Mouse (Mus musculus) frontal cortex, adult 2 months (tissue): Measurements from ENCODE around the gene Smpd2. TPM values are rescaled to one million over a fixed set of nuclear protein-coding genes. Genes with fewer than 3 reads are reported as not detected.

Source experiments
- DNase-seq, 2 experiments: peaks; one replicate each; pipeline ENCODE4 v3.0.0; 2022; ENCODE audit warnings: low spot score in 1 of 2; ENCODE audit errors: extremely low spot score in 1 of 2
- polyA plus RNA-seq: library from polyadenylated mRNA; depleted of rRNA; stranded (reverse); fragments of >200 nt; gene quantifications from 2 replicates; pipeline ENCODE4 v1.2.3, GENCODE M21; 2012

Smpd2 gene
- polyA plus RNA-seq, 1 experiment = 41.0 TPM

DNA sequence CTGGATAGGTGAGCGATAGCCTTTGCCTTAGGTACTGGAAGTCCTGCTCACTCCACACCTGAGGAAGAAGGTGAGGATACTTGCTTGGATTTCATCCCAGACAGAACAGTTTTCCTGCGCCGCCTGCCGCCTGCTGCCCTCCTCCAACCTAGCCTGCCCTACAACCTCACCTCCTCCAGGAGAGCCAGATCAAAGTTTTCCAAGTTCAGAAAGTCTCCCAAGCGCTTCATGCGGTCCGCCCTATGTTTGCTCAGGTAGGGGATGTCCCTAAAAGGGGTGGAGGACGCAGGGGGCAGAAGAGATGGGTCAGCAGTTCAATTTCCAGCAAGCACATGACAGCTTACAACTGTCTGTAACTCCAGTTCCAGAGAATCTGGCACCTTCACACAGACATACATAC, 875 bp downstream of the Smpd2 start:
- no peak for DNase-seq

DNA sequence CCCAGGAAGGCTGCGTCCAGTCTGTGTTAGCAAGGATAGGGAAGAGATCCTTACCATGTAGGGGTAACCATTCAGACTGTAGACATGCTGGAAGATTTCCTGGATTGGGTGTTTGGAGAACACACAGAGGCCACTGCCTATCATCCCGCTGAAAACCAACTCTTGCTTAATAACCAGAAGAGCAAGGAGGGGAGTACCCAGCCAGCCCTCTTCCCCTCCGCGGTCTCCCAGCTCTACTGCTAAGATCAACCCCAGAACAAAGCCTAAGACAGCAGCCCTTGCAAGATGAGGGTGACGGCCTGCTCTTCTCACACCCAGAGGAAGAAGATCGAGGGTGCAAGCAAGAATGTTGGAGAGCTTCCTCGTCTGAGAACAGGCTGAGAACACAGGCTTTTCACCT, 1.3 kb downstream of the Smpd2 start:
- no peak for DNase-seq

DNA sequence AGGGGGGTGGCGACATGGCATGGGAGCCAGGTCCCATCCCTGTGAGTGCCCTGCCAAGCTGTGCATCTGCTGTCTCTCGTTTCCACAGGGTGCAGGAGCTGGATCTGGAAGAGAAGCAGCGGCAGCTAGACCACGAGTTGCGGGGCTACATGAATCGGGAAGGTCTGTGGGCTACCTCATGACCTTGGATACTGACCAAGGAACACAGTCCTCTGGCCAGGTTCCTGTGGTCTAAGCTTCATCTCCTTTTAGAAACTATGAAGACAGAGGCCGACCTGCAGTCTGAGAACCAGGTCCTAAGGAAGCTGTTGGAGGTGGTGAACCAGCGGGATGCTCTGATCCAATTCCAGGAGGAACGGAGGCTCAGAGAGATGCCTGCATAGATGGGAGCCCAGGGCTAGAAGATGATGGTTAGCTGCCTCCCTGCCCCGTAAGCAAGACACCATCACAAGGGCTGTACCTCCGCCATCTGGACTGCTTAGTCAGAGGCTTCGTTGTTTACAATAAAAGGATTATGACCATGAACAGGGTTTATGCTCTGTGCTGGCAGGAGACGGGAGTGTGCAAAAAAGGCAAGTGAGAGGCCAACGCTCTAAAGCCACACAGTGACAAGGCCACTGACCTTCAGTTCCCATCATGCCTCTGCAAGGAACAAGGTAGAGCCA, 3.5 kb downstream of the Smpd2 start:
- no peak for DNase-seq

DNA sequence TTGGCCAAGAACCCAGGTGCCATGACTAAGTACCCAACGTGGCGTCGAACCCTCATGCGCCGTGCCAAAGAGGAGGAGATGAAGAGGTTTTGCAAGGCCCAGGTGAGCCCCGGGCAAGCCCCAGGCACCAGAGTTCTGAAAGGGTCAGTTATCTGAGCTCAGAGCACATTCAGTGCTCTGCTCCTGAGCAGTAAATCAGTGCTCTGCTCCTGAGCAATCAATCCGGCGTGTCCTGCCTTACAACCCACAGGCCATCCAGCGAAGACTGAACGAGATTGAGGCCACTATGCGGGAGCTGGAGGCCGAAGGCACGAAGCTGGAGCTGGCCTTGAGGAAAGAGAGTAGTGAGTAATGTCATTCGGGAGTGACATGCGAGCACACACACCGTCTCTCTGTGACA, 4.4 kb downstream of the Smpd2 start:
- DNase-seq = no peak

DNA sequence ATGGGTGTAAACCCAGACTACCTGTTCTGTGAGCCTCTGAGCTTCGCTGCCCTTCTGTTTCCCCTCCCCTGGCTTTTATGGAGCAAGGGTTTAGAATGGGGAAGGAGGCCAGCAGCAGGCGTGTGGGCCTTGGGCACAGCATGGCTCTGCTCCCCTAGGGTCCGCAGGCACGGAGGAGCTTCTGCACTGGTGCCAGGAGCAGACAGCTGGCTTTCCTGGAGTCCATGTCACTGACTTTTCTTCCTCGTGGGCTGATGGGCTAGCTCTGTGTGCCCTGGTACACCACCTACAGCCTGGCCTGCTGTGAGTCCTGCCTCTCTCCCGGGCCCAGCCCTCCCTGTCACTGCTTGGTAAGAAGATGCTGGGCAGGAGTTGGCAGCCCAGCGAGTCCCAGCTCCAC, 7.7 kb downstream of the Smpd2 start:
- no peak for DNase-seq

DNA sequence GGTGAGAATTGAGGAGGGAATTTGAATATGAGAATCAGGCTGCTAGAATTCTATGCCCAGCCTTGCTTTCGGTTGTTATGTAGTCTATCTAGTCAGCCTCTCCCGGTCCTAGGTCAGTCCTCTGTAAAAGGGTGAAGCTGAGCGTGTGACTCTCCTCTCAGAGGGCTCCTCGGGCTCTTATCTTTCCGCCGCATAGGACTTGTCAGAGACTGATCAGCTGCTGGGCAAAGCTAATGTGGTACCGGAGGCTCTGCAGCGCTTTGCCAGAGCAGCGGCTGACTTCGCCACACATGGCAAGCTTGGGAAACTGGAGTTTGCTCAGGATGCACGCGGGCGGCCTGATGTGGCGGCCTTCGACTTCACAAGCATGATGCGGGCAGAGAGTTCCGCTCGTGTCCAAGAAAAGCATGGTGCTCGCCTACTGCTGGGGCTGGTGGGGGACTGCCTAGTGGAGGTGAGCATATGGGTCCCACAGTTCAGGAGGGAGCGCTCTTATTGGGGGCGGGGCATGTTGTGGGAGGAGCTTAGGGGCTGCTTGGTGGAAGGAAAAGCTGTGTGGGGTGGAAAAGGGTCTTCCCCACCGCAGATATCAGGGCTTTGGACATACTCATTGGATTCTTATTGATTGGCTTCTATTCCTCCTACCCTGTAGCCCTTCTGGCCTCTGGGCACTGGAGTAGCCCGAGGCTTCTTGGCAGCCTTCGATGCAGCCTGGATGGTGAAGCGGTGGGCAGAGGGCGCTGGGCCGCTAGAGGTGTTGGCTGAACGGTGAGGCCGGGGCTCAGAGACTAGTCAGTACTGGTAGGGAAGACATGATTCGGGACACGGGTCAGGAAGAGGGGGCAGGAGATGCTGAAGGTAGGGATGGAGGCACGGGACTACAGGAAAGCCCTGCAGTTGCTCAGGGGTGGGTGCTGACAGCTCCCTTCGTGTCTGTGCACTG, 9.0 kb downstream of the Smpd2 start:
- no peak for DNase-seq

DNA sequence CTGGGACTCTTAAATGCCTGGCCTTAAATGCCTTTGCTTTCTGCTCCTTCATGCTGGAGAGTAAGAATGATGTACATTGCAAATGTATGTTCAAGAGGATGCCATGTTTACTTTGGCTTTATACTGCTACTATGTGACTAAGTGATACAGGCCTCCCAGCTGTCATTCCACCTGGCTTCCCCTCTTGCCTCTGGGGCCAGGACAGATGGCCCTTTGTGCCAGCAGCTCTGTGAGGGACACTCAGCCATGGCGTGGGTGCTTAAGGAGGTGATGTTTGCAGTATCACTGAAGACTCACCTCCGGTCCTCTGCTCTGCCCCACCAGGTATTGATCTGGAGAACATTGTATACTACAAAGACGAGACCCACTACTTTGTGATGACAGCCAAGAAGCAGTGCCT, 10.2 kb downstream of the Smpd2 start:
- no peak for DNase-seq

DNA sequence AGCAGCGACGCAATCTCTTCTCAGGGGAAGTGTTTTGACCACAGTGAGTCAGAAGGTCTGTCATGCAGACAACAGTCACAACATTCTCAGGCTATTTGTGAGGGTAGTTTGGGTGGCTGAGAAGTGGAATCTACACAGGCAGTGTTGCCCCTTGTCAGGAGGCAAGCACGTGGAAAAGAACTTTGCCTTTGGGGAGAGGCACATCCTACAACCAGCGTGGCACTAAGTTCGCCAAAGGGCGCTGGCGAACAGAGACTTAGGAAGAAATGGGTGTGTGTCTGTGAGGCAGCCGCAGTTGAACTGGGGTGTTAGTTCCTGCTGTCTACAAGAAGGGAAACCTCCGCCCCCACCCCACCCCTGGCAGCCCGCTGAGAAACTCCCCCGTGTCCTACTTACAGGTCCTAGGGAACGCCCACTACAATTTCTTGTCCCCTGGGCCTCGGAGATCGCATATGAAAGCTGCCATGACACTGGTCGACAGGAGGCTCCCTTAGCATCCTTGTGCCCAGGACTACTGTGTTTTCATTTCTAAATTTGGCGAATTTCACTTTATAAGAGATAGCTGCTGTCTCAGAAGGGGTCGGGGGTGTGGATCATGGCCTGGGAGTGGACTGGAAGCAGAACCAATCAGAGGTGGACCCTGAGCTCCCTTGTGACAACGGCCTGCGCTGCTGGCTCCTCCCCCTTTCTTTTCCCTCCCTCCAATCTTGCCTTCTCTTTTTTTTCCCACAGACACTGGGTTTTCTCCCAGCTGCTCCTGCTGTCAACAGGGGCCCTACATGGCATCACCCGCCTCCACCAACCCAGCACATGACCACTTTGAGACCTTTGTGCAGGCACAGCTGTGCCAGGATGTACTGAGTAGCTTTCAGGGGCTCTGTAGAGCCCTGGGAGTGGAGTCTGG, 12.6 kb downstream of the Smpd2 start:
- DNase-seq = peak; percentile 44 to 65

DNA sequence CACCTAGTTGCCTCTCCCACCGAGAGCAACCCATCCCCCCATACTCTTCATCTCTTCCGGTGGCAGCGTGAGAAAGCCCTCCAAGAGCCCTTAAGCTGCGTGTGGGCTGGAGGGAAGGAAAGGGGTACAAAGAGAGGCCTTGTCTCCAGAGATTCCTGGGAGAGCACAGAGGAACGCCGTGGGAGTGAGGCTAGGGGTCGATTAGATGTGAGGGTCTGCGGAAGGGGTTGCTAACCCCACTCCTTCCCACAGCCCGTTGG, 13.2 kb downstream of the Smpd2 start:
- no peak for DNase-seq

DNA sequence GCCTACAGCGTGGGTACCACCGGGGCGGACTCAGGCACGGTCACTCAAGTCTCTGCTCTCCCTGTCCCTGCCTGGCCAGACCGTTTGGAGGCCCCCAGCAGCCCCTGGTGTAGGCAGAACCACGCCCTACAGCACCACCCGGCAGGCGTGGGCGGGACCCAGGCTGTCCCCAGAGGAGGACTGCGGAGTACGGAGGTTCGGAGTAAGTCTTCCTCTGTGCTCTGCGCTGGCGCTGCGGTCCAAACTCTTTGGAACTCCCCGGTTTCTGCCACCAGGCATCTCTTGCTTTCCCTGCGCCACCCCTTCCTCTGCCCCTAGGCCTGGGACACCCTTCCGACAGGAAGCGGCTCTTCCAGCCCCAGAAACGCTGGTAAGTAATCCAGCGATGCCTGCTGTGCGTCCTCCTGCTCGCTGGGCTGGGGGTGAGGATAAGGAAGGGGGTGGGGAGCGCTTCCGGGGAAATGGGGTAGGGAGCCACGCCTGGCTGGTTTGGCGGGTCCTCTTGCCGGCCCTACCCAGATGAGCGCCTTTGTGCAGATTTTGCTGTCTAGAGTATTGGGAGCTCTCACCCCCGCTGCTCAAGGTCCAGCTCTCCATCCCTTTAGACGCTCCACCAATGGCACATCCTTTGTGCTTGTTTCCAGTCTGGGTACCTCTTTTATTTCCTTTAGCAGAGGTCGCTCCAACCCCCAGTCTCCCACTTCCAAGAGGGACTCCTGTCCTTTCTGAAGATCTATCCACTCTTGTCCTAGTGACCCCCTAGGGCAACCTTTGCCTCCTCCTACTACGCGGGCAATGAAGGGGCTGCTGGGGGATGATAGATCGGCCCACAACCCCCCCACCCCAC, 13.8 kb downstream of the Smpd2 start, which contains the start of gene Mical1:
Gene Mical1, plus strand, starts transcription at position 144 of the 847 bp plus-strand sequence.
- DNase-seq = peak; percentile 28 to 44

DNA sequence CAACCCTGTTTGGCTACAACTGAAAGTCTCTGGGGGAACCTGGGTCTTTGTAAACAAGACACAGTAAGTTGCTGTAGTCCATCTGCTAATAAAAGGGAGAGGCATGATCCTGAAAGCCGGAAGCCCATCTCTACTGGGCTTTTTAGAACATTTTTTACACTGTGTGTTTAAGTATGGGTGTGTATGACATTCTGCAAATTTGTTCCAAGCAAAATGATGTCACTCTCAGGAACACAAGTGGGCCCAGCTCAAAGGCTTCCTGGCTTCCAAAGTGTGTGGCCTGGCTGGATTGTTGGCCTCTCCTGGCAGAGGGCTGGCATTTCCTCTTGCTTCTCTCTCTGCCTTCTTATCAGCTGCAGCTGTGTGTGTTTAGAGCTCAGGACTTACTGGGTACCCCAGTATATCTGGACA, 15.2 kb downstream of the Smpd2 start:
- no peak for DNase-seq

DNA sequence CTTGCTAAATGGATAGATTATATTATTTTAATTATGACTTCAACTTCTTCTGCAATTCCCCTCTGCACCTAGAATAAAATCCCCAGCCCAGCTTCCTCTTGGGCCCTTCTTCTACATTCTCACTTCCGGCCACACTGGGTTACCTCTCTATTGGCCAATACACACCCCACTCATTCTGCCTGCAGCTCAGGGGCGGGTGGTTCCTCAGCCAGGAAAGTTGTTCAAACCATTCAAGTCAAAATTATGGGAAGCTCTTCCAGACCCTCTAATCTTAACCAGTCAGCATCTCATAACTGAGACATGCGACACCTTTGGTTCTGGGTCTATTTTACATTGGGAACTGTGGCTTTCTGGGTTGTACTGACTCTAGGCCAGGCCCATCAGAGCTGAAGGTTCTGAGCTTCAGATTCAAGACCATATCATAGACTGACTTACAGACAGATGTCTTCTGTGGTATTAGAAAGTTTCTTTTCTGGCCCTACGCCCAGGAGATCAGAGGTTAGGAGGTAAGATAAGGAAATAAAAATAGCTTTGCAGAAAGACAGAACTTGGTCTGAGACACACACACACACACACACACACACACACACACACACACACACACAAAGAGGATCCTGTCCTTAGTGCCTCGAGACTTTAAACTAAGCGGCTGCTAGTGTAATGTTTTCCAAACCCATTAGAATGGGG, 16.2 kb downstream of the Smpd2 start:
- DNase-seq = no peak

DNA sequence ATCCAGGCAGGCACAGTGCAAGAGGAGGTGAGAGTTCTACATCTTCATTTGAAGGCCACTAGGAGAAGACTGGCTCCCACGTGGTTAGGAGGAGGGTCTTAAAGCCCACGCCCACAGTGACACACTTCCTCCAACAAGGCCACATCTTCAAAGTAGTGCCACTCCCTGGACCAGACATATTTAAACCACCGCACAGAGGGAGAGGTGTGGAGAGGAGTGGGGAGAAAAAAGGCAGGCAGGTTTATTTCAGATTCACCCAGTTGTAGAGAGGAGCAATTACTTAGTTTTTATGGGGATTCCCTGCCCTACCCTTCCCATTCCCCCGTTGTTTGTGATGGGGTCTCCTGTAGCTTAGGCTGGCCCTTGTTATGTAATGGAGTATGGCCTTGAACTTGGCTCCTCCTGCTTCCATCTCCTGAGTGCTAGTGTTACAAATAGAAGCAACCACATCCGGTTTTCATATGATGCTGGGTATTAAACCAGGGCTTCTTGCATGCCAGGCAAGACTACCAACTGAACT, 17.1 kb downstream of the Smpd2 start:
- DNase-seq = no peak

DNA sequence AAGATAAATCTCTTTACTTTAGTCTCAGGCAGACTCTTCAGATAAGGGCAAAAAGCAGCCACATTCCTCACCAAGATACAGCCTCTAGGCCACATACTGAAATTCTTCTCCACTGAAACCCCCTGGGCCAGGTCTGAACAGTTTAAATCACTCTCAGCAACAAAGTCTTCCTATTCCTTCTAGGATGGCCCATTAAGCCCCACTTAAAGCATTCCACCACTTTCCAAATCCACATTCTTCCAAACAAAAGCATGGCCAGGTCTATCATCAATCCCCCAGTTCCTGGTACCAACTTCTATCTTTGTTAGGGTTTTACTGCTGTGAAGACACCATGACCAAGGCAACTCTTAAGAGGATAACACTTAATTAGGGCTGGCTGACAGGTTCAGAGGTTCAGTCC, 17.6 kb downstream of the Smpd2 start:
- no peak for DNase-seq

DNA sequence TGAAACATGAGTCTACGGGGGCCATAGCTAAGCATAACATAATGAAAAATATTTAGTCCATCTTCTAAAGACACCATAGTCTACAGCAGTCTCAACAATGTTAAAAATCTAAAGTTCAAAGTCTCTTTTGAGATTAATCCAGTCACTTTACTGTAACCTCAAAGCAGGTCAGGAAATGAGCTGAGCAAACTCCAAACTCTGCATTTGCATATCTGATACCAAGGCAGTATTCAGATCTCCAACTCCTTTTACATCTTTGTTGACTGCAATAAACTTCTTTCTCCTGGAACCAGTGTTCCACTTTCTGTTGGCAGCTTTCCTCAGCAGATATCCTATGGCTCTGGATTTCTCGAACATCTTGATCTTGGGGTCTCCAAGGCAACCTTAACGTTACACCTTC, 19.5 kb downstream of the Smpd2 start:
- DNase-seq = no peak

DNA sequence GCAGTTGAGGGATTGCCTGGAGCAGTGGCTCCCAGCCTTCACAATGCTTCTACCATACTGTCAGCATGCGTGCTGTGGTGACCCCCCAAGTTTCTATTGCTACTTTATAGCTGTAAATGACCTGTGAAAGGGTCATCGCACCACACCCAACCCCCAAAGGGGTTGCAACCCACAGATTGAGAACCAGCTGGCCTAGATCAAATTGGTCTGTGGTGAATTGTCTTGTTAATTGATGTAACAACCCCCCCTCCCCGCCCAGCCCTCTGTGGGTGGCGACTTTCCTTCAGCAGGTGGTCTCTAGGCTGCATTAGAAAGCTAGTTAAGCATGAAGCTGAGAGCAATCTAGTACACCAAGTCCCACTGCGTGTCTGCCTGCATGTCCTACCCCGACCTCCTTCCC, 22.8 kb downstream of the Smpd2 start:
- no peak for DNase-seq

DNA sequence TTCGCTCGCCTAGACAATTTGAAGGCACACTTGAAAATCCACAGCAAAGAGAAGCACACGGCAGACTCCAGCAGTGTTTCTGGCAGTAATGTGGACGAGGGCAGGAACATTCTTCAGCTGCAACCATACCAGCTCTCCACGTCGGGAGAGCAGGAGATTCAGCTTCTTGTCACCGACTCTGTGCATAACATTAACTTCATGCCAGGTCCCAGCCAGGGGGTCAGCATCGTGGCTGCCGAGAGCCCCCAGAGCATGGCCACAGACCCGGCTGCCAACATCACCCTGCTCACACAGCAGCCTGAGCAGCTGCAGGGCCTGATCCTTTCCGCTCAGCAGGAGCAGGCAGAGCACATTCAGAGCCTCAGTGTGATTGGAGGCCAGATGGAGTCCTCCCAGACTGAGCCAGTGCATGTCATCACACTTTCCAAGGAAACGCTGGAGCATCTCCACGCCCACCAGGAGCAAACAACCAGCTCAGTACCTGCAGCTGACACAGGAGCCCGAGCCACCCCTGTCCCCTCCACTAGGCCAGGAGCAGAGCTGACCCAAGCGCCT, 25.7 kb downstream of the Smpd2 start:
- DNase-seq = no peak

DNA sequence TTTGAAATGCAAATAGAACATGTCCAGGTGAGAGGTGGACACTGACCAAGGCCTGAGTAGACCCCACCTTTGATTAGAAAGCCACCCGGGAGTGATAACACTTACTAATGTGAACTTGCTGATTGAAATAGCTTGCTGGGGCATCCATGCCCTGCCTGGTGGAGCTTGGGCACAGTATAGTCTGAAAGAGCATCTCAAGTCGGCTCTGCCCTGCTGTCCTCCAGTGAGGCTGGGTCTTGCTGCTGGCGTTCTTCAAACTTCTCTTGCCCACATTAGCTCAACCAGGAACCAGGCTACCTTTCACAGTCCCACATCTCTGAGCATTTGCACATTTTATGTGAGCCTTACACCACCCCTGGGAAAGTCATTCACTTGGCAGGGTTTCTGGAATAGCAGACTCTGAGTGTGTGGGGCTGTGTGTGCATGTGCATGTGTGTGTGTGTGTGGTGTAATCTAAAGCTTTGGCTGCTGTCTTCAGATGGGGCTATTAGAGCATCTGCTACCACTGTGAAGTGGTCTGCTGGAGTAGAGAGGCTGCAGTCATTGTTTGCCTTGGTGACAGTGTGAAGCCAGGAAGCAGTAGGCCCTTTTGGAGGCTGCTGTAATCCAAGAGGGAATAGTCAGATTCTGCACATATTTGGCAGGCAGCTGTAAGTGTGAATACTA, 29.0 kb downstream of the Smpd2 start:
- DNase-seq = peak in 1 of 2 experiments; percentile 31

DNA sequence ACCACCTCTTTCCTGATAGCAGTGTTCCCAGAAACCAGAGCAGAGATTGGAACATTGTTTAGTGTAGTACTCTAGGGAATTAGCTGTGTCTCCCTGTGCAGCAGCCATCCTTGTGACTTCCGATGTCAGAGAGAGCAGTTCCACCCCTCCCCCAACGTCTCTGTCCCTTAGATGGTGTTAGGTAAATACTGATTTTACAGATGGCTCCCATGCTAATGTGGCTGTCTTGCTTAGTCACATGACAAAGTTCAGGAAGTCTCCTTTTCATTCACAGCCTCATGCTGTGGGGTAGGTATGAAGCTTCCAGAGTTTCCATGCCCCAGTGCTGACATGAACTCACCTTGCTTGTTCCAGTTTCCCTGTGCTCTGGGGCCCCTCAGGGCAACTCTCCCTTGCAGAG, 29.7 kb downstream of the Smpd2 start:
- DNase-seq = no peak
